Mouse (Mus musculus) urinary bladder, postnatal 36 days (tissue): ENCODE data around the gene A630095E13Rik.
"Not testable (repeated sequence)": the region's sequence is repeated elsewhere in the genome, so short reads cannot be mapped to it uniquely, and the experiment has no call there.

Experiments used
- DNase-seq, 2 experiments: peaks; one replicate each; pipeline ENCODE4 v3.0.0; 2022; ENCODE audit warnings: low spot score in 2 of 2, mixed read lengths in 1 of 2

The A630095E13Rik gene

DNA sequence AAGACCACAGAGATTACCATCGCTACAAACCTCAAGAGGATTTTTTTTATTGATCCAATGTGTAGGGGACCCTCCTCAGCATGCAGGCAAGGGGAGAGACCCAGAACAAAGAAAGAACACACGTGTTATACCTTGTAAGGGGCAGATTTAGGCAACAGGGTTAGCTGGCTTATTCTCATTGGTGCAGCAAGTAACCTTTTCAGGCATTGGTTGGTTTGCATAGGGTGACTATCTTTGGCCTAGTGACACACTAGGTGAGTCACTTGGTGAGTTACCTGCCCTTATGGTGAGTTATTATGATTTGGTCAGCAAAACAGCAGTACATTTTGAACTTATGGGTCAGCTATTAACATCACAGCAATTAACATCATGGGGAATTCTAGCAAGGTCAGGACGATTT, at the start of gene A630095E13Rik:
TSS of gene A630095E13Rik (minus strand) at position 101 of the 400 bp plus-strand sequence.
- DNase-seq = not testable (repeated sequence)

DNA sequence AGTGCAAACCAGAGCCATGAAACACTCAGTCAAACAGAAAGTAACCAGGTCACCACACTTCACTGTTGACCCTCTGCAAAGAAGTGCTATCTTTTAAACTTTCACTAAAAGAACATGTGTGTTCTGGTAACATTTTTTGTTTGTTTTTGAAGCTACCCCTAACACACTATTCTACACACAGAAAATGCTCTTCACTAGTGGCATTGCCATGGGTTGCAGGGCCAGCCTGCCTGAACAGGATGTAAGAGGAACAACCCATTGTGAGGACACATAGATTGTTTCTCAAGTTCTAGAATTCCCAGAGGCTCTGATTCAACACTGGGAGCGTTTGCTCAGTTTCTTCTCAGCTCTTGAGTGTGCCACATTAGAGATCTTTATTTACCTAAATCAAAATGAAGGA, 49.7 kb upstream of the A630095E13Rik start, which contains the start of gene Acrv1:
TSS of gene Acrv1 (plus strand) at position 301 of the 400 bp plus-strand sequence.
- no peak for DNase-seq

DNA sequence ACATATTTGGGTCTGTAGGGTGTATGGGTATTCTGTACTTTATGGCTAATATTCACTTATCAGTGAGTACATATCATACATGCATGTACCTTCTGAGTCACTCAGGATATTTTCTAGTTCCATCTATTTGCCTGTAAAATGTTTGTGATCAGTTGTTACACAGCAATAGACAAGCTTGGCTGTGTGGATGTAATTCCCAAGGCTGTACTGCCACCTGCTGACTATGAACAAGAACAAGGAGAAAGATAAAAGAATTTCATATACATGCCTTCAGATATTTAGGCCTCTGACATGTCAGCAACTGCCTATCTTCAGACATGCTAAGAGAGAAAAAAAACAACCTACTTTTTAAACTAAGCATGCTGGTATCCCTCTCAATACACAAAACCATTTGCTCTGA, 44.2 kb upstream of the A630095E13Rik start:
- DNase-seq = peak in 1 of 2 experiments; percentile 5

DNA sequence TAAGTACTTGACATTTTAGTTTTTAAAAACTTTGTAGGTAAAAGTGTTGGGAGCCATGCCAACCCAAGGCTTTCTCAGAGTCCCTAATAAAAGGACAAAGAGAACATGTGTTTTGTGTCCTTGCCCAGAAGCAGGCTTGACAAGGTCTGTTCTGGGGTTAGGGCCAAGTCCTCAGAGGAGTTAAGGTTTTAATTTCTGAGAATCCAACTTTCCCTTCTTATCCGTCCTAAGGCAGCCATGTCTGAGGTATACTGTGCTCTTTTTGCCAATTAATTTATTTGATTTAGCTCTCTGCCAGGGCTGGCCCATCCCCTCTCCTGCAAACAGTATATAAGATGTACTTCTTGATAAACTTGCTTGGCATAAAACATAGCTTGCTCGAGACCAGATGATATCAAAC, 38.2 kb upstream of the A630095E13Rik start:
- DNase-seq = peak; percentile 32 to 41
